Mouse (Mus musculus) olfactory bulb, adult 2 months (tissue): ENCODE data around the gene L3mbtl2. TPM values are rescaled to one million over a fixed set of nuclear protein-coding genes. Genes with fewer than 3 reads are reported as not detected.
A peak's percentile ranks its signal among the peaks of the same experiment; 100 is the strongest.

ENCODE experiments used
- H3K27ac ChIP-seq: fragments of 200-500 bp; 2 replicates; pipeline ENCODE4 v1.5.1; 2012; ENCODE audit warnings: low read depth, low read length; ENCODE audit not compliant: insufficient read depth
- H3K4me1 ChIP-seq: fragments of 200-500 bp; 2 replicates; pipeline ENCODE4 v1.6.1; 2012; ENCODE audit warnings: low read length; ENCODE audit not compliant: control insufficient read depth, insufficient read depth
- H3K4me3 ChIP-seq: fragments of 200-500 bp; 2 replicates; pipeline ENCODE4 v1.5.1; 2012; ENCODE audit warnings: mild to moderate bottlenecking, low read depth, low read length, moderate library complexity; ENCODE audit not compliant: insufficient read depth
- CTCF ChIP-seq: fragments of 200-500 bp; IDR thresholded peaks from 2 replicates; pipeline ENCODE4 v1.5.1; 2012; ENCODE audit warnings: low read depth, mild to moderate bottlenecking, low read length, moderate library complexity; ENCODE audit not compliant: insufficient read depth
- POLR2A ChIP-seq: fragments of 200-500 bp; IDR thresholded peaks from 2 replicates; pipeline ENCODE4 v1.6.1; 2012; ENCODE audit warnings: mild to moderate bottlenecking, low read depth, low read length, moderate library complexity; ENCODE audit not compliant: insufficient read depth
- WGBS: fragments of 180-500 bp; shearing (Covaris S2); methylation state at CpG from one replicate; pipeline ENCODE4 v1.1.7; 2018; 5-methylcytosine and 5-hydroxymethylcytosine counted together
- polyA plus RNA-seq: library from polyadenylated mRNA; stranded (reverse); fragments of >200 nt; gene quantifications from 2 replicates; pipeline ENCODE4 v1.2.4, GENCODE M21; 2012; ENCODE audit warnings: low replicate concordance; ENCODE audit not compliant: missing spikeins, insufficient read depth, insufficient read length

L3mbtl2 gene
- polyA plus RNA-seq, 1 experiment, result not detected

DNA sequence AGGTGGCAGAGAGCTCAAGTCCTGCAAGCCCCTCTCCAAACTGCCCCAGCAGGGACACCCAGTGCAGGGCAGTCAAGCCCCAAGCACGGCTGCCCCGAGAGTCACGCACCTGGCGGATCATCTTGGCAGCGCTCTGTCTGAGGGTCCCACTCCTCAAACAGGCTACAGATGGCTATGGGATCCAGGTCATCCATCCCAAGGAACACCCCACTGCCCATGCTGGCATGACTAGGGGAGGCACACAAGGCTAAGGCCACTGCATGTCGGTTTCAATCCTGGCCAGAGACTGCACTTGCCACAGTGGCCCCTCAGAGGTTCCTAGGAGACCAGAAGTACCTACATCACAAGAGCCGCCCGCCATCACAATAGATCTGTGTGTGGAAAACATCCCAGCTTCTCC lies 62.3 kb downstream of the L3mbtl2 start:
- WGBS, result 90% methylated on average over 8 of the region's 8 CpGs
- Histone ChIP-seq H3K27ac (no peak overlapping the region), H3K4me3 (no peak overlapping the region), H3K4me1 (peaks cover 4% of the 10 kb centered on the region; the same call in 1 of the 2 replicates)
- TF ChIP-seq POLR2A (no peak), CTCF (no peak)

DNA sequence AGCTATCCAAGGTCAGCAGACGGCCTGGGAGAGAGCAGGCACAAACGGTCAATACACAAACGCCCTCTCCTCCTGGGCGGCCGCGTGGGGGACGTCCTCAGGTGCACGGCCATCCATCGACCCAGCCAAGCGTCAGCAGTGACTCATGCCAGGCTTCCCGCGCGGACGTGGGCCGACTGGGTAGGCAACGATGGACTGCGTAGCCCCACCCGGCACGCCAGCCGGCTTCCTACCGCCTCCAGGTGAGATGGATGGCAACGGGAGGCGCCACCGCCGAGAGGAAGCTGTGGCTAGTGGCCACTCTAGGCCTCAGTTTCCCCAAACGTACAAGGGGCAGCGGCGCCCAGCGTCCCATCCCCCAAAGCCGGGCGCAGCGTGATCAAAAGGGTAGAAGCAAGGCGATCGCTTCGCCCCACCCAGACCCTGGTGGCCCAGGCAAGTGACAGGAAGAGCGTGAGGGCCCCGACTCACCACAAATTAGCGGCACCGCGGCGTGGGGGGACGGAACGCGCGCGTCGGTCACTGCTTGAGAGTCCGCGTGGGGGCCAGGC lies 65.6 kb downstream of the L3mbtl2 start:
- Histone ChIP-seq H3K4me3 (peak overlapping the region; percentile 96), H3K27ac (no peak overlapping the region), H3K4me1 (peaks cover 4% of the 10 kb centered on the region; the same call in 1 of the 2 replicates)
- under 1% methylated on average over 49 of the region's 49 CpGs for WGBS
- no peak for TF ChIP-seq POLR2A
- no peak for TF ChIP-seq CTCF

DNA sequence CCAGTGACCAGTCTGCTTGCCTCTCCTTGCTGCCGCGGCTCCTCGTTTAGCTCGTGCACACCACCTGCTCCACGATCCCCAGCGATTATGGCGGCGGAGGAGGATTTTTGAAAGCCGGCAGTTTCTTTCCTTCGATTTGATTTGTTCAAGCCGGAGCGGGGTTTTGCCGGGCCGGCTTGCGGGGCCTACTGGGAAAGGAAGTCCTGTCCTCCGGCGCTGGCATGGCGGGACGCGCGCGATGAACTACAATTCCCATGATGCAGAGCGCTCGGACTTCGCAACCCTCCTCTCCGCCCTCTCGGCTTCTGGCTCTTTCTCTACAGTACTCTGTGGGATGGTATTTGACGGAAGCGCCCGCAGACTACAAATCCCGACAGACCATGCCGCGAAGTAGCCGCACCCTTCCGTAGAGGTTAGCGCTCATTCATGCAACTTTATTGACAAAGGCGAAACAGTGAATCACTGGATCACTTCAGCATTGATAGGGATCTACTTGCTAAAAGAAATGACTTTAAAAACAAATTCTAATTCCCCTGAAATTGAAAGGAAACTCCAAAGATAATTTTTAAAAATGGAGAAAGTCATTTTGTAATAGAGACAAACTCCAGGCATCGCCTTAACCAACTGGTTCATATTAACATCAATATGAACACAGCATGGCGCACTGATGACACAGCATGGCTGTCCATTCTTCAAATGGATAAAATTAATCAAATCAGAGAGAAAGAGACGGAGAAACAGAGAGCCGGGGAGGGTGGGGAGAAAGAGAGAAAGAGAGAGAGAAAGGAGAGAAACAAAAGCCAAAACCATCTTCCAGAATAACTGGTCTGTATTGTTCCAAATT lies 66.3 kb downstream of the L3mbtl2 start:
- WGBS, result 4% methylated on average over 41 of the region's 41 CpGs
- no peak overlapping the region for H3K27ac ChIP-seq
- H3K4me3 ChIP-seq, result peak overlapping the region; percentile 96
- H3K4me1 ChIP-seq, result peaks cover 4% of the 10 kb centered on the region; the same call in 1 of the 2 replicates
- TF ChIP-seq POLR2A (peak; percentile 50), CTCF (no peak)

DNA sequence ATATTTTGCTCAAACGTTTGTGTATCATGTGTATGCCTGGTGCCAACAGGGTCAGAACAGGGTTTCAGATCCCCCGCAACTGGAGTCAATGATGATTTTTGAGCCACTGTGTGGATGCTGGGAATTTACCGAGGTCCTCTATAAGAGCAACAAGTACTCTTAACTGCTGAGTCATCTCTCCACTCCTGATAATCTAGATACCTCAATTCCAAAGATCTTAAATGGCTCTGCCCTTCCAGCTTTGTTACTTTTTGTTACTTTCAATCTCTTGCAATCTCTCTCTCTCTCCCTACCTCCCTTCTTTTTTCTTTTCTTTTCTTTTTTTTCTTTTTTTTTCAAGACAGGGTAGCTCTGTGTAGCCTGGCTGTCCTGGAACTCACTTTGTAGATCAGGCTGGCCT lies 71.4 kb downstream of the L3mbtl2 start:
- WGBS, result 58% methylated on average over 3 of the region's 3 CpGs
- no peak for TF ChIP-seq POLR2A
- no peak for TF ChIP-seq CTCF
- H3K4me3 ChIP-seq, result no peak overlapping the region
- H3K4me1 ChIP-seq, result no peaks in the 10 kb centered on the region
- no peak overlapping the region for H3K27ac ChIP-seq

Other genes starting within 250 kb of the L3mbtl2 start
- gene Rbx1, start 197.6 kb upstream of the L3mbtl2 start, polyA plus RNA-seq, result not detected in 2 replicates
- 218 TPM in 1 of 2 replicates, not detected in the other for gene Ep300, start 78.5 kb upstream of the L3mbtl2 start, polyA plus RNA-seq
- gene Chadl, start 33.4 kb downstream of the L3mbtl2 start, polyA plus RNA-seq, result not detected in 2 replicates
- gene Zc3h7b, start 81.2 kb downstream of the L3mbtl2 start, polyA plus RNA-seq, result not detected in 2 replicates
- gene Rangap1, start 81.6 kb downstream of the L3mbtl2 start, polyA plus RNA-seq, result not detected in 2 replicates
- gene Tef, start 138.5 kb downstream of the L3mbtl2 start, polyA plus RNA-seq, result 278 TPM in 1 of 2 replicates, not detected in the other
- gene Tob2, start 194.9 kb downstream of the L3mbtl2 start, polyA plus RNA-seq, result not detected in 2 replicates
- not detected in 2 replicates for gene Phf5a, start 208.0 kb downstream of the L3mbtl2 start, polyA plus RNA-seq
- gene Aco2, start 208.4 kb downstream of the L3mbtl2 start, polyA plus RNA-seq, result 365 TPM in 1 of 2 replicates, not detected in the other